Mouse (Mus musculus): Measurements from ENCODE around the gene Cblc. TPM values are rescaled to one million over a fixed set of nuclear protein-coding genes. Genes with fewer than 3 reads are reported as not detected.

Cblc gene
- polyA plus RNA-seq, 1 experiment from 2014 or later, result 0.28 TPM

GRCm38 (mm10) chr7:19834055-19834454 lies 37.4 kb upstream of the Cblc start:
- ATAC-seq (replicated peaks; ENCODE audit: low FRiP score), result no peak
- DNase-seq (ENCODE audit: low spot score), result no peak
- Histone ChIP-seq H3K4me3 (ENCODE audit: low read depth, low read length) (no peak overlapping the region), H3K4me2 (ENCODE audit: low read depth, low read length, severe bottlenecking) (no peak overlapping the region), H3K4me1 (replicated peaks; ENCODE audit: control insufficient read depth, insufficient read depth, low read length) (0 out of 2 replicates have a peak, but pooled peaks cover 2% of the 10 kb centered on the region), H3K9ac (ENCODE audit: low read length) (no peak overlapping the region), H3K27ac (ENCODE audit: low read depth, low read length) (no peak overlapping the region), H3K9me3 (ENCODE audit: control insufficient read depth, low read length) (no peaks in the 10 kb centered on the region), H3K36me3 (ENCODE audit: control insufficient read depth, insufficient read depth, low read length) (no peaks in the 10 kb centered on the region), H3K27me3 (ENCODE audit: control insufficient read depth, insufficient read depth, low read length) (no peaks in the 10 kb centered on the region)
- WGBS, result 62% methylated on average over 3 of the region's 3 CpGs

- ATAC-seq (replicated peaks; ENCODE audit: low FRiP score) (no peak), DNase-seq (ENCODE audit: low spot score) (no peak)
- H3K27me3 ChIP-seq (ENCODE audit: control insufficient read depth, insufficient read depth, low read length), result no peaks in the 10 kb centered on the region
- 0 out of 2 replicates have a peak, but pooled peaks cover 2% of the 10 kb centered on the region for H3K4me1 ChIP-seq (replicated peaks; ENCODE audit: control insufficient read depth, insufficient read depth, low read length)
- no peak overlapping the region for H3K4me2 ChIP-seq (ENCODE audit: low read depth, low read length, severe bottlenecking)
- 56% methylated on average over 9 of the region's 9 CpGs for WGBS
- H3K9me3 ChIP-seq (ENCODE audit: control insufficient read depth, low read length), result no peaks in the 10 kb centered on the region
- no peak overlapping the region for H3K27ac ChIP-seq (ENCODE audit: low read depth, low read length)
- H3K4me3 ChIP-seq (ENCODE audit: low read depth, low read length), result no peak overlapping the region
- H3K36me3 ChIP-seq (ENCODE audit: control insufficient read depth, insufficient read depth, low read length), result no peaks in the 10 kb centered on the region
- no peak overlapping the region for H3K9ac ChIP-seq (ENCODE audit: low read length)
Observed at GRCm38 (mm10) chr7:19831837-19832236, 35.2 kb upstream of the Cblc start.

- no peaks in the 10 kb centered on the region for H3K9me3 ChIP-seq (ENCODE audit: control insufficient read depth, low read length)
- no peak overlapping the region for H3K4me2 ChIP-seq (ENCODE audit: low read depth, low read length, severe bottlenecking)
- 37% methylated on average over 13 of the region's 13 CpGs for WGBS
- H3K9ac ChIP-seq (ENCODE audit: low read length), result no peak overlapping the region
- no peaks in the 10 kb centered on the region for H3K27me3 ChIP-seq (ENCODE audit: control insufficient read depth, insufficient read depth, low read length)
- H3K4me3 ChIP-seq (ENCODE audit: low read depth, low read length), result no peak overlapping the region
- no peak for ATAC-seq (replicated peaks; ENCODE audit: low FRiP score)
- H3K36me3 ChIP-seq (ENCODE audit: control insufficient read depth, insufficient read depth, low read length), result no peaks in the 10 kb centered on the region
- H3K4me1 ChIP-seq (replicated peaks; ENCODE audit: control insufficient read depth, insufficient read depth, low read length), result 0 out of 2 replicates have a peak, but pooled peaks cover 2% of the 10 kb centered on the region
- no peak overlapping the region for H3K27ac ChIP-seq (ENCODE audit: low read depth, low read length)
- no peak for DNase-seq (ENCODE audit: low spot score)
Observed at GRCm38 (mm10) chr7:19830682-19831156, 34.1 kb upstream of the Cblc start.

GRCm38 (mm10) chr7:19829694-19830093 lies 33.1 kb upstream of the Cblc start:
- Histone ChIP-seq H3K27ac (ENCODE audit: low read depth, low read length) (no peak overlapping the region), H3K4me2 (ENCODE audit: low read depth, low read length, severe bottlenecking) (no peak overlapping the region), H3K27me3 (ENCODE audit: control insufficient read depth, insufficient read depth, low read length) (no peaks in the 10 kb centered on the region), H3K4me3 (ENCODE audit: low read depth, low read length) (no peak overlapping the region), H3K4me1 (replicated peaks; ENCODE audit: control insufficient read depth, insufficient read depth, low read length) (0 out of 2 replicates have a peak, but pooled peaks cover 2% of the 10 kb centered on the region), H3K9me3 (ENCODE audit: control insufficient read depth, low read length) (no peaks in the 10 kb centered on the region), H3K9ac (ENCODE audit: low read length) (no peak overlapping the region), H3K36me3 (ENCODE audit: control insufficient read depth, insufficient read depth, low read length) (no peaks in the 10 kb centered on the region)
- 78% methylated on average over 3 of the region's 3 CpGs for WGBS
- ATAC-seq (replicated peaks; ENCODE audit: low FRiP score), result no peak
- DNase-seq (ENCODE audit: low spot score), result no peak

- 44% methylated on average over 6 of the region's 6 CpGs for WGBS
- DNase-seq (ENCODE audit: low spot score), result no peak
- Histone ChIP-seq H3K4me3 (ENCODE audit: low read depth, low read length) (no peak overlapping the region), H3K4me2 (ENCODE audit: low read depth, low read length, severe bottlenecking) (no peak overlapping the region), H3K4me1 (replicated peaks; ENCODE audit: control insufficient read depth, insufficient read depth, low read length) (peaks cover 7% of the 10 kb centered on the region; the same call in 1 of the 2 replicates), H3K27ac (ENCODE audit: low read depth, low read length) (no peak overlapping the region), H3K36me3 (ENCODE audit: control insufficient read depth, insufficient read depth, low read length) (no peaks in the 10 kb centered on the region), H3K9me3 (ENCODE audit: control insufficient read depth, low read length) (no peaks in the 10 kb centered on the region), H3K9ac (ENCODE audit: low read length) (no peak overlapping the region), H3K27me3 (ENCODE audit: control insufficient read depth, insufficient read depth, low read length) (peaks cover 19% of the 10 kb centered on the region)
- no peak for ATAC-seq (replicated peaks; ENCODE audit: low FRiP score)
Observed at GRCm38 (mm10) chr7:19826756-19827155, 30.1 kb upstream of the Cblc start.

GRCm38 (mm10) chr7:19824182-19824973 lies 27.8 kb upstream of the Cblc start:
- DNase-seq (ENCODE audit: low spot score) (peak; percentile 81), ATAC-seq (replicated peaks; ENCODE audit: low FRiP score) (peak; percentile 73)
- Histone ChIP-seq H3K4me1 (replicated peaks; ENCODE audit: control insufficient read depth, insufficient read depth, low read length) (peaks cover 5% of the 10 kb centered on the region; the same call in 1 of the 2 replicates), H3K9me3 (ENCODE audit: control insufficient read depth, low read length) (no peaks in the 10 kb centered on the region; the same call in 1 of the 2 replicates), H3K9ac (ENCODE audit: low read length) (peak overlapping the region; percentile 13), H3K4me3 (ENCODE audit: low read depth, low read length) (no peak overlapping the region), H3K27me3 (ENCODE audit: control insufficient read depth, insufficient read depth, low read length) (peaks cover 25% of the 10 kb centered on the region), H3K36me3 (ENCODE audit: control insufficient read depth, insufficient read depth, low read length) (no peaks in the 10 kb centered on the region), H3K27ac (ENCODE audit: low read depth, low read length) (no peak overlapping the region), H3K4me2 (ENCODE audit: low read depth, low read length, severe bottlenecking) (peak overlapping the region; percentile 36; the same call in 1 of the 2 replicates)
- 24% methylated on average over 26 of the region's 26 CpGs for WGBS

- WGBS, result 24% methylated on average over 16 of the region's 16 CpGs
Observed at GRCm38 (mm10) chr7:19823256-19824181, 26.9 kb upstream of the Cblc start.

GRCm38 (mm10) chr7:19822604-19823058 lies 26.0 kb upstream of the Cblc start, which contains the start of gene Bcl3:
Gene Bcl3 (minus strand): TSS chr7:19822770.
- H3K27me3 ChIP-seq (ENCODE audit: control insufficient read depth, insufficient read depth, low read length), result peaks cover 28% of the 10 kb centered on the region

More at GRCm38 (mm10) chr7:19823256-19824181, 26.9 kb upstream of the Cblc start:
- Histone ChIP-seq H3K4me1 (replicated peaks; ENCODE audit: control insufficient read depth, insufficient read depth, low read length) (peaks cover 5% of the 10 kb centered on the region; the same call in 1 of the 2 replicates), H3K4me2 (ENCODE audit: low read depth, low read length, severe bottlenecking) (peak overlapping the region; percentile 36; the same call in 1 of the 2 replicates), H3K9ac (ENCODE audit: low read length) (no peak overlapping the region; the same call in 1 of the 2 replicates), H3K9me3 (ENCODE audit: control insufficient read depth, low read length) (no peaks in the 10 kb centered on the region; the same call in 1 of the 2 replicates), H3K27me3 (ENCODE audit: control insufficient read depth, insufficient read depth, low read length) (peaks cover 28% of the 10 kb centered on the region), H3K4me3 (ENCODE audit: low read depth, low read length) (no peak overlapping the region), H3K36me3 (ENCODE audit: control insufficient read depth, insufficient read depth, low read length) (no peaks in the 10 kb centered on the region), H3K27ac (ENCODE audit: low read depth, low read length) (no peak overlapping the region)
- DNase-seq (ENCODE audit: low spot score) (no peak), ATAC-seq (replicated peaks; ENCODE audit: low FRiP score) (no peak)

More at GRCm38 (mm10) chr7:19822604-19823058, 26.0 kb upstream of the Cblc start, which contains the start of gene Bcl3:
- Histone ChIP-seq H3K4me3 (ENCODE audit: low read depth, low read length) (peak within 1 kb of the TSS; percentile 24), H3K9ac (ENCODE audit: low read length) (peak within 1 kb of the TSS; percentile 41; the same call in 1 of the 2 replicates), H3K36me3 (ENCODE audit: control insufficient read depth, insufficient read depth, low read length) (no peaks in the 10 kb centered on the region), H3K27ac (ENCODE audit: low read depth, low read length) (no peak within 1 kb of the TSS), H3K4me2 (ENCODE audit: low read depth, low read length, severe bottlenecking) (peak within 1 kb of the TSS; percentile 51), H3K9me3 (ENCODE audit: control insufficient read depth, low read length) (no peaks in the 10 kb centered on the region; the same call in 1 of the 2 replicates), H3K4me1 (replicated peaks; ENCODE audit: control insufficient read depth, insufficient read depth, low read length) (peaks cover 5% of the 10 kb centered on the region; the same call in 1 of the 2 replicates)
- DNase-seq (ENCODE audit: low spot score) (no peak), ATAC-seq (replicated peaks; ENCODE audit: low FRiP score) (no peak)
- WGBS, result 2% methylated on average over 39 of the region's 42 CpGs

Data from forebrain, embryonic 11.5 days (tissue).